Mouse (Mus musculus): ENCODE measurements around the gene Cc2d1a. TPM values are rescaled to one million over a fixed set of nuclear protein-coding genes. Genes with fewer than 3 reads are reported as not detected.

The Cc2d1a gene
- 18.6 and 24.1 TPM in 2 replicates for polyA plus RNA-seq (2015; fragmentation: Nextera tagmentation; extraction: Ambion mirVana)

GRCm38 (mm10) chr8:84147769-84148530 is at the start of gene Cc2d1a, which contains the start of gene 4930432K21Rik:
Cc2d1a (minus strand) TSS chr8:84147936.
4930432K21Rik (plus strand) TSS chr8:84148025.
- Histone ChIP-seq H3K9ac (peak within 1 kb of the TSS; percentile 86), H3K9me3 (replicated peaks) (no peaks in the 10 kb centered on the region), H3K27ac (no peak within 1 kb of the TSS), H3K4me3 (peak within 1 kb of the TSS; percentile 68), H3K4me1 (peaks cover 25% of the 10 kb centered on the region), H3K27me3 (no peaks in the 10 kb centered on the region), H3K4me2 (peak within 1 kb of the TSS; percentile 91), H3K36me3 (ENCODE audit: poor library complexity, severe bottlenecking) (peaks cover 23% of the 10 kb centered on the region)
- WGBS = 15% methylated on average over 49 of the region's 49 CpGs
- ATAC-seq = peak; percentile 96

DNA sequence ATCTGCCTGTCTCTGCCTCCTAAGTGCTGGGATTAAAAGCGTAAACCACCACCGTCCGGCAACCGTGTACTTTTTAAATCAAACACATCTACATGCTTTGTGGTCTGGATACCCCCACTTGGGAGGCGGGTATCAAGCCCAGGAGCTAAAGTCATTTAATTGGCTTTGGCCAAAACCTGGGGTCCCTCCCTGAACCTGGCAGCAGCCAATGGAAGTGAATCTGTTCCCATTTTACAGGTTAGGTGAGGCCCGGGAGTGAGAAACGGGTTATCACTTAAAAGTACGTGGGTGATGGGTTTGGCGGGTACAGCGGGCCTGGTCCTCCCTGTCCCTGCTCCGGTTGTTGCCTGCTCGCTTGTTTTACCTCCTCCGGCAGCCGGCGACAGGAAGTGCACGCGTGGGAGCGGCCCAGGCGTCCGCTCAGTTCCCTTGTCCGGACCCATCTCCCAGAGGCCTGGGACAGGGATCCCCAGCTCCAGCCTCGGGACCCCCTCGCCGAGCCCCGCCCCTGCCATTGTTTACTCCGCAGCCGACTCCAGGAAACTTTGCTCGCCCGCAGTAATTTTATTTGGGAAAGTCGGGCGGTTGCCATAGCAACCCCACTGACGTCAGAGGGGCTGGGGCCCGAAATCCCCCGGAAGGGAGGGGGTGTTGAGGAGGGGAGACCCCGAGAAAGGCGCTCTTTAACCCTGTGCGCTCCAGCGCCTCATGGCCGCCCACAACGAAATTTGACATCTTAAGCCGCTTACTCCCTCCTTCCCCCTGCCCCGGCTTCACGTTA is 49.6 kb upstream of the Cc2d1a start:
- H3K9me3 ChIP-seq (replicated peaks) = no peaks in the 10 kb centered on the region
- WGBS = 2% methylated on average over 43 of the region's 43 CpGs
- no peaks in the 10 kb centered on the region for H3K36me3 ChIP-seq (ENCODE audit: poor library complexity, severe bottlenecking)
- H3K27me3 ChIP-seq = no peaks in the 10 kb centered on the region
- peak; percentile 41 for ATAC-seq
- peak overlapping the region; percentile 73 for H3K4me2 ChIP-seq
- peak overlapping the region; percentile 51 for H3K4me3 ChIP-seq
- peaks cover 60% of the 10 kb centered on the region for H3K4me1 ChIP-seq
- peak overlapping the region; percentile 65 for H3K9ac ChIP-seq
- H3K27ac ChIP-seq = peak overlapping the region; percentile 89

DNA sequence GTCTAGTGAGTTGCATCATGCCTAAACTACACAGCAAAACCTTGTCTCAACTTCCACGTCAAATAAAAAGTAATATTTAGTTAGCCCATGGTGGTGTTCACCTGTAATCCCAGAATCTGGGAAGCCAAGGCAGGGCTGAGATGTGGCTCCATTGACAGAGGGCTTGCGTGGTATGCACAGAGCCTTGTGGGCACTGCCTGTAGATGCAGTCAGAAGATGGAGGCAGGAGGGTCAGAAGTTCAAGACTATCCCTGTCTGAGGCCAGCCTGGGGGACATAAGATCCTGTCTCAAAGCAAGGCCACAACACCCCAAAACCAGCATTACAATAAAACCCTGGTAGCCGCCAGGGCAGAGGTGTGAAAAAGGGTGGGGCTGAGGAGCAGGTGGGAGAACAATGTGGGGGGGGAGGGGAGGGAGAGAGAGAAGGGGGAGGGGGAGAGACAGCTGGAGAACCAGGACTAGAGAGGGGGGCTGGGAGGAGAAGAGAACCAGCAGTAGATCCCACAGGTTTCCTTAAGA is 46.5 kb upstream of the Cc2d1a start:
- Histone ChIP-seq H3K4me2 (no peak overlapping the region), H3K27ac (no peak overlapping the region), H3K4me3 (no peak overlapping the region), H3K9me3 (replicated peaks) (no peaks in the 10 kb centered on the region), H3K36me3 (ENCODE audit: poor library complexity, severe bottlenecking) (no peaks in the 10 kb centered on the region), H3K4me1 (peaks cover 43% of the 10 kb centered on the region), H3K9ac (no peak overlapping the region), H3K27me3 (no peaks in the 10 kb centered on the region)
- no peak for ATAC-seq
- WGBS = 64% methylated on average over 3 of the region's 3 CpGs

DNA sequence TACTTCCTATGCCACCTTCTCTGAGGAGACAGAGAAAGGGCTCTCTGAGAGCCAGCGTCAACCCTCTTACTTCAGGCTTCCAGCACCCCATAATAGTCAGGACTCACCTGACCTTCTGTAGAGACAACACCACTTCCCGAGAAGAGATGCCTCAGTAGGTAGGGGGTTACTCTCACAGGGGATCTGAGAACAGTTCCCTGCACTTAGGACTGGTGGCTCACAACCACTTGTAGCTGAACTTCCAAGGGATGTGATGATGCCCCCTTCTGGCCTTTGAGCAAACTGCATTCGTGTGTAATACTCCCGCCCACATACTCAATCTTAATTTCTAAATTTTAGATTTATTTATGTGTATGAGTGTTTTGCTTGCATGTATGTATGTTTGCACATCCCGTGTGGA is 45.8 kb upstream of the Cc2d1a start:
- 82% methylated on average over 5 of the region's 5 CpGs for WGBS
- H3K27ac ChIP-seq = no peak overlapping the region
- no peaks in the 10 kb centered on the region for H3K9me3 ChIP-seq (replicated peaks)
- H3K4me1 ChIP-seq = peaks cover 36% of the 10 kb centered on the region
- no peak overlapping the region for H3K4me2 ChIP-seq
- H3K36me3 ChIP-seq (ENCODE audit: poor library complexity, severe bottlenecking) = no peaks in the 10 kb centered on the region
- H3K27me3 ChIP-seq = no peaks in the 10 kb centered on the region
- no peak for ATAC-seq
- no peak overlapping the region for H3K9ac ChIP-seq
- no peak overlapping the region for H3K4me3 ChIP-seq

DNA sequence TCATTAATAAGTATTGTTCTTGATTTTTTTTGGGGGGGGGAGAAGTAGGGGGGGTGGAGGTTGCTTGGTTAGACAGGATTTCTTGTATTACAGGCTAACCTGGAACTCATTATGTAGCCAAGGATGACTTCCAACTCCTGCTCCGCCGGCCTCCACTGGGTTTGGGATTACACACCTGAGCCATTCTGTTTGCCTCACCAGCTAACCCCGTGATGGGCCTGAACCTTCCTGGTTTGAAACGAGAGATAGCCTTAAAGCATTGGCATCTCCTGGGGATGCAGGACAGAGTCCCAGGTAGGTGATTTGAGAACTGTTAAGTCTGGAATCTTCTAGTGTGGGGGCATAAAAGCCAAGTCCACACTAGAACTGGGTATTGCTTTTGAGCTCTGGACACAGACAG is 45.4 kb upstream of the Cc2d1a start:
- peaks cover 32% of the 10 kb centered on the region for H3K4me1 ChIP-seq
- no peaks in the 10 kb centered on the region for H3K36me3 ChIP-seq (ENCODE audit: poor library complexity, severe bottlenecking)
- WGBS = 73% methylated on average over 4 of the region's 4 CpGs
- H3K9ac ChIP-seq = no peak overlapping the region
- H3K4me2 ChIP-seq = no peak overlapping the region; the same call in 1 of the 2 replicates
- no peaks in the 10 kb centered on the region for H3K9me3 ChIP-seq (replicated peaks)
- H3K27me3 ChIP-seq = no peaks in the 10 kb centered on the region
- H3K27ac ChIP-seq = no peak overlapping the region
- no peak overlapping the region for H3K4me3 ChIP-seq
- no peak for ATAC-seq

DNA sequence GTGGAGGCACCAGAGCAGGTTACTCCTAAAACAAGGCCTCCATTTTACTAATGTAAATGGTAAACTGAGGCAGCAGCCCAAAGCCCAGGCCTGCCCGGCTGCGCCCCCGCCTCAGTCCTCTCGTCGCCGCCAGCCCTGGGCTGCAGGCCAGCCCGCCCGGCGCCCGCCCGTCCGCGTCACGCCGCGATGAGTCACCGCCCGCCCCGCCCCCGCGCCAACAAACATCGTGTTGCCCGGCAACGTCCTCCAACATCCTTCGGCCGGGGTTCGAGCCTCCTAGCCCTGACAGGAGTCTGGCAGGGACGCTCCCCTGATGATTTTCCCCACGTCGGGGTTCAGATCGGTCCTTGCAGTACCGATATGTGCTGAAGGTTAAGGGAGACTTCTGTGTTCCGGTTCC is 44.8 kb upstream of the Cc2d1a start:
- peak; percentile 67 for ATAC-seq
- Histone ChIP-seq H3K36me3 (ENCODE audit: poor library complexity, severe bottlenecking) (no peaks in the 10 kb centered on the region), H3K4me2 (peak overlapping the region; percentile 44), H3K27me3 (no peaks in the 10 kb centered on the region), H3K4me1 (peaks cover 26% of the 10 kb centered on the region), H3K27ac (no peak overlapping the region; the same call in 1 of the 2 replicates), H3K4me3 (0 out of 2 replicates have a peak overlapping the region, but pooled peaks have one; percentile 9), H3K9me3 (replicated peaks) (no peaks in the 10 kb centered on the region), H3K9ac (0 out of 2 replicates have a peak overlapping the region, but pooled peaks have one; percentile 22)
- 7% methylated on average over 33 of the region's 33 CpGs for WGBS

- H3K4me2 ChIP-seq = peak overlapping the region; percentile 44
- H3K36me3 ChIP-seq (ENCODE audit: poor library complexity, severe bottlenecking) = no peaks in the 10 kb centered on the region
- ATAC-seq = peak; percentile 46; the same call in 1 of the 2 replicates
- H3K4me1 ChIP-seq = peaks cover 24% of the 10 kb centered on the region
- H3K9me3 ChIP-seq (replicated peaks) = no peaks in the 10 kb centered on the region
- WGBS = 43% methylated on average over 13 of the region's 13 CpGs
- H3K27me3 ChIP-seq = no peaks in the 10 kb centered on the region
- peak overlapping the region; percentile 22; the same call in 1 of the 2 replicates for H3K9ac ChIP-seq
- 0 out of 2 replicates have a peak overlapping the region, but pooled peaks have one; percentile 9 for H3K4me3 ChIP-seq
- H3K27ac ChIP-seq = peak overlapping the region; percentile 58
These were observed 44.3 kb upstream of the Cc2d1a start for GRCm38 (mm10) chr8:84192023-84192422.

DNA sequence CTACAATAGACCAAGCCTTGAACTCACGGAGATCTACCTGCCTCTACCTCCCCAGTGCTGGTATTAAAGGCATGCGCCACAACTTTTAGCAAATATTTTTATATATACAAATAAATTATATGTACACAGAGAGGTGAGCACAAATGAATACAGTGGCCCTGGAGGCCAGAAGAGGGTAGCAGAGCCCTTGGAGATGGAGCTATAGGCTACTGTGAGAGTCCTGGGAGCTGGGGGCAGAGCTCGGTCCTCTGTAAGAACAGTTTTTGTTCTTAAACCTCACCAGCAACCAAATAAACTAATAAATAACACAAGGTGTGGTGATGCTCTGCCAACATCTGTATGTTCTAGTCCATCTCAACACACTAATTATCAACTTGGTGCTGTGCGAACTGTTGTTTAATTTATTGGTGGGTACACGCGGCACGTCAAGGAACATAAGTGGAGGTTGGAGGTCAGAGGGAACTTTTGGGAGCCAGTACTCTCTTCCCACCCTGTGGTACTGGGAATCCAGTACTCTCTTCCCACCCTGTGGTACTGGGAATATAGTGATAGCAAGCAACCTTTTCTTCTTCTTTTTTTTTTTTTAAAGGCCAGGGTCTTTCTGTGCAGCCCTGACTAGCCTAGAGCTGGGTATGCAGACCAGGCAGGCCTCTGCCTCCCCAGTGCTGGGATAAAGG is 42.6 kb upstream of the Cc2d1a start:
- ATAC-seq = no peak
- Histone ChIP-seq H3K27me3 (no peaks in the 10 kb centered on the region), H3K4me3 (no peak overlapping the region), H3K9me3 (replicated peaks) (no peaks in the 10 kb centered on the region), H3K4me1 (peaks cover 28% of the 10 kb centered on the region), H3K9ac (no peak overlapping the region), H3K4me2 (no peak overlapping the region), H3K27ac (no peak overlapping the region), H3K36me3 (ENCODE audit: poor library complexity, severe bottlenecking) (no peaks in the 10 kb centered on the region)
- WGBS = 93% methylated on average over 7 of the region's 7 CpGs

DNA sequence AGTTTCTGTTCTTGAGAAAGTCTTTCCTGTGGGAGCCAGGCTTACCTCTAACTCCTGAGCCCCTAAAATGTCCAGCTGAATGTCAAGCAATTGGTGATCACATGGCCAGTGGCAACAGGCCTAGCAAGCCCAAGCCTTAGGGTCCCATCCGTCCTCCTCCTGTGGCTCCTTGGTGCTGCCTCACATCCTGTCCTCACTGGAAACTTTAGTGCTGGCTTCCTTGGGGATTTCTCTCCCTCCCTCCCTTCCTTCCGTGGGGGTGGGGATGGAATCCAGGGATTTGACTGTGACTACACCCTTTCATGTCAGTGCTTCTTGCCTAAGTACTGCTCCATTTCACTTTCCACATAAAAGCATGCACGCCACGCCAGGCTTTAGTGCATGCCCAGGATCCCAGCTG is 41.9 kb upstream of the Cc2d1a start:
- no peaks in the 10 kb centered on the region for H3K27me3 ChIP-seq
- peaks cover 31% of the 10 kb centered on the region for H3K4me1 ChIP-seq
- no peaks in the 10 kb centered on the region for H3K9me3 ChIP-seq (replicated peaks)
- no peaks in the 10 kb centered on the region for H3K36me3 ChIP-seq (ENCODE audit: poor library complexity, severe bottlenecking)
- no peak for ATAC-seq
- no peak overlapping the region for H3K4me2 ChIP-seq
- 67% methylated on average over 4 of the region's 4 CpGs for WGBS
- no peak overlapping the region for H3K4me3 ChIP-seq
- no peak overlapping the region for H3K9ac ChIP-seq
- no peak overlapping the region for H3K27ac ChIP-seq

DNA sequence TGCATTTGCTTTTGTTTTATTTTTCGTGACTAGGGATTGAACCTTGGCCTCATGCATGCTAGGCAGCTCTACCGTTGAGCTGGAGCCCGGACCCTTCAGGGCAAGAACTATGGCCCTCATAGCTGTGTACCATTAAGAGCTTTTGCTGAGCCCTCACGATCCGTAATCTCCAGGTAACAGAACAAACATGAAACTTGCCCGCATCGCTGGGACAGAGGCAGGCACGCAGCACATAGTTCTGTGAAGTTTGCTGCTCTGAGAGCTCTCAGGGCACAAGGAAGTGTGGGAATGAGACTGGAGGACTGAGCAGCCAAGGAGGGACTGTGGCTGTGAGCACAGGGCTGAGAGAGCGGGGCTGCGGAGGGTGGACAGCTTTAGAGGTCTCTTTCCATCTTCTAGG is 40.9 kb upstream of the Cc2d1a start:
- 86% methylated on average over 10 of the region's 10 CpGs for WGBS
- no peak overlapping the region for H3K9ac ChIP-seq
- no peaks in the 10 kb centered on the region for H3K9me3 ChIP-seq (replicated peaks)
- H3K4me1 ChIP-seq = peaks cover 38% of the 10 kb centered on the region
- no peak overlapping the region for H3K27ac ChIP-seq
- H3K4me3 ChIP-seq = no peak overlapping the region
- H3K27me3 ChIP-seq = no peaks in the 10 kb centered on the region
- H3K4me2 ChIP-seq = no peak overlapping the region
- no peaks in the 10 kb centered on the region for H3K36me3 ChIP-seq (ENCODE audit: poor library complexity, severe bottlenecking)
- no peak for ATAC-seq

- H3K36me3 ChIP-seq (ENCODE audit: poor library complexity, severe bottlenecking) = no peaks in the 10 kb centered on the region
- peaks cover 37% of the 10 kb centered on the region for H3K4me1 ChIP-seq
- ATAC-seq = no peak
- WGBS = 3% methylated on average over 21 of the region's 21 CpGs
- peak overlapping the region; percentile 61 for H3K9ac ChIP-seq
- H3K9me3 ChIP-seq (replicated peaks) = no peaks in the 10 kb centered on the region
- H3K4me3 ChIP-seq = peak overlapping the region; percentile 29
- H3K27me3 ChIP-seq = no peaks in the 10 kb centered on the region
- peak overlapping the region; percentile 64 for H3K4me2 ChIP-seq
- H3K27ac ChIP-seq = no peak overlapping the region
These were observed 39.5 kb upstream of the Cc2d1a start for GRCm38 (mm10) chr8:84187065-84187755.

Measured in forebrain, embryonic 13.5 days (tissue).